Mouse (Mus musculus) embryonic facial prominence, embryonic 15.5 days (tissue): ENCODE data around the gene Fermt1. TPM values are rescaled to one million over a fixed set of nuclear protein-coding genes. Genes with fewer than 3 reads are reported as not detected.

ENCODE experiments used
- ATAC-seq: fragments of 200-750 bp; cut with Nextera tagmentation; 2 replicates; pipeline ENCODE4 v1.8.0; 2017; ENCODE audit warnings: low read depth, moderate TSS enrichment; ENCODE audit not compliant: insufficient number of reproducible peaks, low FRiP score, low TSS enrichment
- H3K27ac ChIP-seq: fragments of 300-500 bp; sonication (generic); replicated peaks from 2 replicates; pipeline ENCODE4 v1.5.1; 2015; ENCODE audit warnings: mild to moderate bottlenecking, inconsistent platforms
- H3K27me3 ChIP-seq: fragments of 300-500 bp; sonication (generic); 2 replicates; pipeline ENCODE4 v1.6.1; 2015; ENCODE audit warnings: inconsistent platforms
- H3K36me3 ChIP-seq: fragments of 300-500 bp; sonication (generic); 2 replicates; pipeline ENCODE4 v1.6.1; 2015; ENCODE audit warnings: mild to moderate bottlenecking, inconsistent platforms
- H3K4me1 ChIP-seq: fragments of 300-500 bp; sonication (generic); 2 replicates; pipeline ENCODE4 v1.6.1; 2015; ENCODE audit warnings: inconsistent platforms
- H3K4me2 ChIP-seq: fragments of 300-500 bp; sonication (generic); replicated peaks from 2 replicates; pipeline ENCODE4 v1.6.1; 2015; ENCODE audit warnings: mild to moderate bottlenecking, inconsistent platforms
- H3K4me3 ChIP-seq: fragments of 300-500 bp; sonication (generic); replicated peaks from 2 replicates; pipeline ENCODE4 v1.5.1; 2015; ENCODE audit warnings: mild to moderate bottlenecking, inconsistent platforms
- H3K9ac ChIP-seq: fragments of 300-500 bp; sonication (generic); 2 replicates; pipeline ENCODE4 v1.6.1; 2015; ENCODE audit warnings: inconsistent platforms
- H3K9me3 ChIP-seq: fragments of 300-500 bp; sonication (generic); replicated peaks from 2 replicates; pipeline ENCODE4 v1.6.1; 2016; ENCODE audit warnings: inconsistent platforms
- WGBS: fragments of 180-500 bp; shearing (Covaris S2); methylation state at CpG from one replicate; pipeline ENCODE4 v1.1.7; 2015; 5-methylcytosine and 5-hydroxymethylcytosine counted together
- polyA plus RNA-seq: library from polyadenylated mRNA; unstranded; fragments of >200 nt; fragmentation: Nextera tagmentation; extraction: Ambion mirVana; gene quantifications from 2 replicates; pipeline ENCODE4 v1.2.1, GENCODE M21; 2015

Fermt1 gene
- polyA plus RNA-seq, 1 experiment from 2014 or later, result 23.5 TPM

DNA sequence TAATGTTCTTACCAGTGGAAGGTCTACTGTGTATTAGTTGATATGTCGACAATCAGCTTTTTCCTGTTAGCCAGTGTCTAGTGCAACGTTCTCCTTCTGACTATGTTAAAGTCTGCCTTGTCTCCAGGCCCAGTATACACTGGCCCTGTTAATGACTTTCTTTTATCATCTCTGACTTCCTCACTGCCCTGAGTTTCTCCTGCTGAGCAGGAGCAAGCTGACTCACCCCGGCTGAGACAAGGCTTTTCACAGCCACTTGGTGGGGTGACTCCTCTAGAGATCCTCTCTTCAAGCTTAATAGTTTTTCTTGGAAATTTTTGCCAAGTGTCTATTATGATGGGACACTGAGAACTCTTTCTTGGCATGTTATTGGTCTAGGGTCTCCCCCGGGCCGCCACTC lies 89.4 kb downstream of the Fermt1 start:
- 81% methylated on average over 5 of the region's 5 CpGs for WGBS
- Histone ChIP-seq H3K27ac (no peak overlapping the region), H3K9ac (no peak overlapping the region), H3K9me3 (no peaks in the 10 kb centered on the region), H3K4me2 (no peak overlapping the region), H3K36me3 (peaks cover 2% of the 10 kb centered on the region; the same call in 1 of the 2 replicates), H3K4me3 (no peak overlapping the region), H3K27me3 (no peaks in the 10 kb centered on the region), H3K4me1 (no peaks in the 10 kb centered on the region)
- no peak for ATAC-seq

Other genes with a start within 250 kb of the Fermt1 start
- gene Chgb, start 164.6 kb downstream of the Fermt1 start, polyA plus RNA-seq, result 1.8 and 1.9 TPM in 2 replicates
- gene Trmt6, start 129.9 kb downstream of the Fermt1 start, polyA plus RNA-seq, result 25.0 and 28.2 TPM in 2 replicates
- 10.8 and 11.5 TPM in 2 replicates for gene Mcm8, start 129.8 kb downstream of the Fermt1 start, polyA plus RNA-seq
- gene Crls1, start 99.2 kb downstream of the Fermt1 start, polyA plus RNA-seq, result 19.6 and 20.0 TPM in 2 replicates
- gene Lrrn4, start 65.0 kb downstream of the Fermt1 start, polyA plus RNA-seq, result 0.21 and 0.23 TPM in 2 replicates